Mouse (Mus musculus) C2C12 (cell line): ENCODE results near the gene Chd1l. TPM values are rescaled to one million over a fixed set of nuclear protein-coding genes. Genes with fewer than 3 reads are reported as not detected.

ENCODE experiments used
- H3K27me3 ChIP-seq: one replicate; pipeline ENCODE4 v1.6.1; 2011; ENCODE audit not compliant: control insufficient read depth, insufficient read depth, insufficient read length
- H3K36me3 ChIP-seq: one replicate; pipeline ENCODE4 v1.6.1; 2011; ENCODE audit not compliant: control insufficient read depth, insufficient read depth
- H3K4me3 ChIP-seq: one replicate; pipeline ENCODE4 v1.5.1; 2011; ENCODE audit warnings: mild to moderate bottlenecking, control low read depth; ENCODE audit not compliant: poor library complexity, insufficient read depth, severe bottlenecking
- H3K79me2 ChIP-seq: one replicate; pipeline ENCODE4 v1.6.1; 2011; ENCODE audit not compliant: control insufficient read depth, insufficient read depth
- H3K79me3 ChIP-seq: one replicate; pipeline ENCODE4 v1.6.1; 2011; ENCODE audit warnings: low read depth, control low read depth
- H3ac ChIP-seq: one replicate; pipeline ENCODE3; 2011; ENCODE audit warnings: low read depth; ENCODE audit not compliant: control insufficient read depth, insufficient read length
- CEBPB ChIP-seq: IDR thresholded peaks from one replicate; pipeline ENCODE4 v1.6.1; 2011; ENCODE audit warnings: low read depth, mild to moderate bottlenecking, control low read depth, moderate library complexity
- CTCF ChIP-seq: IDR thresholded peaks from one replicate; pipeline ENCODE4 v1.5.1; 2011; ENCODE audit not compliant: control insufficient read depth, insufficient read depth, insufficient read length
- FOSL1 ChIP-seq: IDR thresholded peaks from one replicate; pipeline ENCODE4 v1.8.0; 2011; ENCODE audit warnings: mild to moderate bottlenecking, low read length; ENCODE audit not compliant: poor library complexity, insufficient read depth, severe bottlenecking
- MAX ChIP-seq: IDR thresholded peaks from one replicate; pipeline ENCODE4 v1.6.1; 2011; ENCODE audit warnings: mild to moderate bottlenecking, control low read depth
- MYOD1 ChIP-seq: IDR thresholded peaks from one replicate; pipeline ENCODE4 v1.6.1; 2011; ENCODE audit warnings: low read depth; ENCODE audit not compliant: control insufficient read depth, insufficient read length
- MYOG ChIP-seq: IDR thresholded peaks from one replicate; pipeline ENCODE4 v1.6.1; 2011; ENCODE audit not compliant: control insufficient read depth, insufficient read length; ENCODE audit errors: extremely low read depth
- USF1 ChIP-seq: IDR thresholded peaks from one replicate; pipeline ENCODE4 v1.6.1; 2011; ENCODE audit warnings: low read depth, mild to moderate bottlenecking, control low read depth, moderate library complexity
- polyA plus RNA-seq: library from polyadenylated mRNA; unstranded; fragments of >200 nt; fragmentation: generic; extraction: Trizol; gene quantifications from one replicate; pipeline ENCODE4 v1.2.1, GENCODE M21; 2012; ENCODE audit warnings: missing spikeins

The Chd1l gene
- polyA plus RNA-seq, 1 experiment, result 6.6 TPM

DNA sequence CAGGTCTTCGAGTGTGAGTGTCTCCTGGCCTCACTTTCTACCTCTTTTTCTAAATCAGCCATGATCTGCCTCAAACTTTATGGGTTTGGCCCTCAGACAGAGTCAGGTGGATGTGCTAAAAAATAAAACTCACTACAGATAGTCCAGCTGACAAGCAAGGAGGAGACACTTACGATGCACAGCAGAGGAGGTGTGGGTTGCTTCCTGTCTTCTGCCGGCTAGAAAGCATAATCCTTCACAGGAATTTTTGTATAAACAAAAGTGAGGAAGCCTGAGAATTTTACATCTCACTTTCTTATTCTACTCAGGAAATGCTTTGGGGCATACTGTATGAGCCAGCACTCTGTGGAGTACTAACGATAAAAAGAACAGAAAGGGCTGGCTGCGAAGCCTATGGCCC lies 45.4 kb downstream of the Chd1l start:
- H3ac ChIP-seq, result no peak overlapping the region
- H3K36me3 ChIP-seq, result peaks cover 5% of the 10 kb centered on the region
- H3K27me3 ChIP-seq, result no peaks in the 10 kb centered on the region
- no peaks in the 10 kb centered on the region for H3K79me2 ChIP-seq
- TF ChIP-seq USF1, result no peak
- no peak for TF ChIP-seq MYOD1
- TF ChIP-seq MAX, result no peak
- TF ChIP-seq CTCF, result no peak
- TF ChIP-seq MYOG, result no peak
- TF ChIP-seq CEBPB, result no peak
- no peak for TF ChIP-seq FOSL1
- H3K79me3 ChIP-seq, result no peaks in the 10 kb centered on the region
- no peak overlapping the region for H3K4me3 ChIP-seq

DNA sequence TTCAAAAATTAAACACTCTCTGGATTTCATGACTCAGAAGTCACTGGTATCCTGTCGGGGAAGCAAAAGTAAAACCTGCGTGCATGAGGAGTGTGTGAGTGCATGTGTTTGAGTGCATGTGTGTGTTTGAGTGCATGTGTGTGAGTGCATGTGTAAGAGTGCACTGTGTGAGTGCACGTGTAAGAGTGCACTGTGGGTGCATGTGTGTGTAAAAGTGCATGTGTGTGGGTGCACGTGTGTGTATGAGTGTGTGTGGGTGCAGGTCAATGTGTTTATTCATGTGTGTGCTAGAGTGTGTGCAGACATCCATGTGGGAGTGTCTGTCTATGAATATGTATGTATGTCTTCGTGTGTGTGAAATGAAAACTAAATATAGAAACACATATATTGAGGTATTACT lies 51.4 kb downstream of the Chd1l start:
- no peaks in the 10 kb centered on the region for H3K36me3 ChIP-seq
- no peaks in the 10 kb centered on the region for H3K79me2 ChIP-seq
- no peaks in the 10 kb centered on the region for H3K27me3 ChIP-seq
- no peaks in the 10 kb centered on the region for H3K79me3 ChIP-seq
- no peak overlapping the region for H3ac ChIP-seq
- TF ChIP-seq CTCF (no peak), MYOD1 (no peak), FOSL1 (no peak), MAX (no peak), CEBPB (no peak), MYOG (no peak), USF1 (no peak)
- H3K4me3 ChIP-seq, result no peak overlapping the region

DNA sequence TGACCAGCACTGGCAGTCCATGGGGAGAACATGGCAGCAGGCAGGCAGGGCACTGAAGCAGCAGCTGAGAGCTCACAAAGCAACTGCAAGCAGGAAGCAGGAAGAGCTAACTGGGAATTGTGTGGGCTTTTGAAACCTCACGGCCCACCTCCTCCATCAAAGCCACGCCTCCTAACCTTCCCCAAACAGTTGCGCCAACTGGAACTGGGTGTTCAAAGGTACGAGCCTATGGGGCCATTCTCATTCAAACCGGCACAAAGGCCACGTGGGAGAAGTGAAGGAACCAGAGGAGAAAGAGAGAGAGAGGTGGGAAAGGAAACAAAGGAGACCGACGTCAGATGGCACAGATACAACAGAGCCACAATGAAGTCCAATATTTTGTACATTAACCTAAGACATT lies 63.8 kb downstream of the Chd1l start:
- no peak overlapping the region for H3K4me3 ChIP-seq
- TF ChIP-seq CEBPB (no peak), MYOG (no peak), CTCF (no peak), FOSL1 (no peak), USF1 (no peak), MAX (no peak), MYOD1 (no peak)
- H3K79me3 ChIP-seq, result no peaks in the 10 kb centered on the region
- no peaks in the 10 kb centered on the region for H3K79me2 ChIP-seq
- H3K27me3 ChIP-seq, result no peaks in the 10 kb centered on the region
- no peaks in the 10 kb centered on the region for H3K36me3 ChIP-seq
- no peak overlapping the region for H3ac ChIP-seq

DNA sequence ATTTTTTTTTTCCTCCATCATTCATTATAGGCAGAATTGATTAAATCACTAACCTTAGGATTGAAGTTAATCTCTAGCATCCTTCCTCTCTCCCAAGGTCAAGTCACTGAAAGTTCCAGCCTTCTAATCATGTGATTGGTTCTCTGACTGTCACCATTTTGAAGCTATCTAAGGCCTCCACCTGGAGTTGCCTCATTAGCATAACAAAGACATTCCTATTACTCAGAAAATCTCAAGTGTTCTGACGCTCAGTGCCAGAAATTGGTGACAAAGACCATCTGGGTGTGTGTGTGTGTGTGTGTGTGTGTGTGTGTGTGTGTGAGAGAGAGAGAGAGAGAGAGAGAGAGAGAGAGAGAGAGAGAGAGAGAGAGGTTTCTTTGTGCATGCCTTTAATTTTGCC lies 69.8 kb downstream of the Chd1l start:
- no peak for TF ChIP-seq CTCF
- no peak for TF ChIP-seq USF1
- TF ChIP-seq FOSL1, result no peak
- TF ChIP-seq CEBPB, result no peak
- no peak for TF ChIP-seq MYOD1
- no peak for TF ChIP-seq MYOG
- TF ChIP-seq MAX, result no peak
- Histone ChIP-seq H3K79me3 (no peaks in the 10 kb centered on the region), H3K4me3 (no peak overlapping the region), H3ac (no peak overlapping the region), H3K36me3 (no peaks in the 10 kb centered on the region), H3K27me3 (no peaks in the 10 kb centered on the region), H3K79me2 (no peaks in the 10 kb centered on the region)

DNA sequence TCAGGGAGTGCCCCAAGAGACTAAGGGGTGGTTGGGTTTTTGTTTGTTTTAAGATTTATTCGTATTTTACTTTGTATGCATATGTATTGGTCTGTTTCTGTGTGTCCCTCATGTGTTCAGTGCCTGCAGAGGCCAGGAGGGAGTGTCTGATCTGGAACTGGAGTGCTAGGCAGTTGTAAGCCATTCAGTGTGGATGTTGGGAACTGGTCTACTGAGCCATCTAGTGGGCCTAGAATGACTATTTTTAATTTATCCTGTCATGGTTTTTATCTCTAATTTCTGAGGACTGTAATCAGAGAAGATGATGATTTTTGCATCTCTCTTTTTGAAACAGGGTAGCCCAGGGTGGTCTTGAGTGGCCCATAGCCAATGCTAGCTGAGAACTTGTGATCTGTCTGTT lies 71.4 kb downstream of the Chd1l start:
- no peaks in the 10 kb centered on the region for H3K36me3 ChIP-seq
- TF ChIP-seq USF1 (no peak), MYOG (no peak)
- H3ac ChIP-seq, result no peak overlapping the region
- no peaks in the 10 kb centered on the region for H3K79me2 ChIP-seq
- H3K4me3 ChIP-seq, result no peak overlapping the region
- no peaks in the 10 kb centered on the region for H3K79me3 ChIP-seq
- H3K27me3 ChIP-seq, result no peaks in the 10 kb centered on the region

DNA sequence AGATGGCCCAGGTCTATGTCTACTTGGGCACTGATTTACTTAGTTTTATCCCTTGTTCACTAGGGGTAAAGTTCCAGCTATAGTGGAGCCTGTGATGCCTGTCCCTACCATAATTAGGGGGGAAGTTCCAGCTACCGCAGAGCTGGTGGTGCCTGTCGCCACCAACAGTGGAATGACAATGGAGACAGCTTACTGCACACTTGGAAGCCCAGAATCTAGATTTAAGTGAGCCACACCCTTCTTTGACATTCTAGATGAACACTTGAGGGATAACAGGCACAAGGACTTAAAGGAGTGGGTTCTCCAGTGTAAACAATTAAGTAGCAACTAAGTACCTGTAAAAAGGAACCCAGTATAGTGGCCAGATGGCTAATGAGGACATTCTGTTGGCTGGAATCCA lies 73.0 kb downstream of the Chd1l start:
- Histone ChIP-seq H3K36me3 (no peaks in the 10 kb centered on the region), H3K79me3 (no peaks in the 10 kb centered on the region), H3K4me3 (no peak overlapping the region), H3K27me3 (no peaks in the 10 kb centered on the region), H3K79me2 (no peaks in the 10 kb centered on the region), H3ac (no peak overlapping the region)
- TF ChIP-seq FOSL1 (no peak), CEBPB (no peak), CTCF (no peak), USF1 (no peak), MYOD1 (no peak), MAX (no peak), MYOG (no peak)
